Mouse (Mus musculus) brain, embryonic 14.5 days (tissue): ENCODE data around the gene Atg4a-ps.

Experiments used
- CTCF ChIP-seq: fragments of 200-500 bp; IDR thresholded peaks from 2 replicates; pipeline ENCODE4 v1.5.1; 2012; ENCODE audit warnings: inconsistent platforms, mild to moderate bottlenecking, moderate library complexity, borderline replicate concordance; ENCODE audit not compliant: insufficient read depth, insufficient read length; ENCODE audit errors: extremely low read depth
- POLR2A ChIP-seq: fragments of 200-500 bp; IDR thresholded peaks from 2 replicates; pipeline ENCODE4 v1.6.1; 2012; ENCODE audit warnings: mild to moderate bottlenecking, inconsistent platforms, borderline replicate concordance; ENCODE audit not compliant: poor library complexity, insufficient read depth, insufficient read length, severe bottlenecking; ENCODE audit errors: extremely low read depth

GRCm38 (mm10) chr3:103650406-103650805 lies 4.5 kb upstream of the Atg4a-ps start:
- TF ChIP-seq POLR2A (no peak), CTCF (no peak)
